Mouse (Mus musculus) midbrain, embryonic 14.5 days (tissue): ENCODE results near the gene H2-Ab1. TPM values are rescaled to one million over a fixed set of nuclear protein-coding genes. Genes with fewer than 3 reads are reported as not detected.

Source experiments
- ATAC-seq: fragments of 200-750 bp; cut with Nextera tagmentation; 2 replicates; pipeline ENCODE4 v1.8.0; 2017; ENCODE audit warnings: moderate number of reproducible peaks, moderate library complexity; ENCODE audit not compliant: low FRiP score, low TSS enrichment
- DNase-seq: peaks from one replicate; pipeline ENCODE4 v3.0.0-alpha.2; 2015
- H3K27ac ChIP-seq: fragments of 300-500 bp; sonication (generic); replicated peaks from 2 replicates; pipeline ENCODE4 v1.5.1; 2014; ENCODE audit warnings: mild to moderate bottlenecking, low read depth, low read length, moderate library complexity
- H3K27me3 ChIP-seq: fragments of 300-500 bp; sonication (generic); 2 replicates; pipeline ENCODE4 v1.6.1; 2014; ENCODE audit warnings: low read length, control low read depth, mixed read lengths; ENCODE audit not compliant: control insufficient read depth, insufficient read depth
- H3K36me3 ChIP-seq: fragments of 300-500 bp; sonication (generic); 2 replicates; pipeline ENCODE4 v1.6.1; 2014; ENCODE audit warnings: low read length, control low read depth; ENCODE audit not compliant: control insufficient read depth, insufficient read depth
- H3K4me1 ChIP-seq: fragments of 300-500 bp; sonication (generic); 2 replicates; pipeline ENCODE4 v1.6.1; 2014; ENCODE audit warnings: mild to moderate bottlenecking, antibody characterized with exemption, low read length, control low read depth; ENCODE audit not compliant: control insufficient read depth, insufficient read depth
- H3K4me2 ChIP-seq: fragments of 300-500 bp; sonication (generic); 2 replicates; pipeline ENCODE4 v1.6.1; 2014; ENCODE audit warnings: mild to moderate bottlenecking, low read length, moderate library complexity
- H3K4me3 ChIP-seq: fragments of 300-500 bp; sonication (generic); replicated peaks from 2 replicates; pipeline ENCODE4 v1.5.1; 2014; ENCODE audit warnings: low read depth, low read length
- H3K9ac ChIP-seq: fragments of 300-500 bp; sonication (generic); replicated peaks from 2 replicates; pipeline ENCODE4 v1.6.1; 2014; ENCODE audit warnings: mild to moderate bottlenecking, low read length, moderate library complexity
- H3K9me3 ChIP-seq: fragments of 300-500 bp; sonication (generic); 2 replicates; pipeline ENCODE4 v1.6.1; 2016; ENCODE audit warnings: low read length, control low read depth, mixed read lengths; ENCODE audit not compliant: control insufficient read depth
- WGBS: fragments of 180-500 bp; shearing (Covaris S2); extraction: QIAGEN DNeasy Blood & Tissue Kit; methylation state at CpG from one replicate; pipeline ENCODE4 v1.1.7; 2014; 5-methylcytosine and 5-hydroxymethylcytosine counted together
- polyA plus RNA-seq: library from polyadenylated mRNA; unstranded; fragments of >200 nt; fragmentation: Nextera tagmentation; extraction: Ambion mirVana; gene quantifications from 2 replicates; pipeline ENCODE4 v1.2.1, GENCODE M21; 2014

H2-Ab1 gene
- polyA plus RNA-seq, 1 experiment from 2014 or later, result 2.0 TPM

GRCm38 (mm10) chr17:34300691-34301566 is 43.4 kb downstream of the H2-Ab1 start:
- no peak for ATAC-seq
- no peak for DNase-seq
- Histone ChIP-seq H3K9me3 (no peaks in the 10 kb centered on the region), H3K27ac (no peak overlapping the region), H3K4me1 (peaks cover 5% of the 10 kb centered on the region; the same call in 1 of the 2 replicates), H3K4me2 (no peak overlapping the region), H3K36me3 (no peaks in the 10 kb centered on the region), H3K4me3 (no peak overlapping the region), H3K9ac (no peak overlapping the region), H3K27me3 (no peaks in the 10 kb centered on the region)
- WGBS, result 81% methylated on average over 23 of the region's 23 CpGs

DNA sequence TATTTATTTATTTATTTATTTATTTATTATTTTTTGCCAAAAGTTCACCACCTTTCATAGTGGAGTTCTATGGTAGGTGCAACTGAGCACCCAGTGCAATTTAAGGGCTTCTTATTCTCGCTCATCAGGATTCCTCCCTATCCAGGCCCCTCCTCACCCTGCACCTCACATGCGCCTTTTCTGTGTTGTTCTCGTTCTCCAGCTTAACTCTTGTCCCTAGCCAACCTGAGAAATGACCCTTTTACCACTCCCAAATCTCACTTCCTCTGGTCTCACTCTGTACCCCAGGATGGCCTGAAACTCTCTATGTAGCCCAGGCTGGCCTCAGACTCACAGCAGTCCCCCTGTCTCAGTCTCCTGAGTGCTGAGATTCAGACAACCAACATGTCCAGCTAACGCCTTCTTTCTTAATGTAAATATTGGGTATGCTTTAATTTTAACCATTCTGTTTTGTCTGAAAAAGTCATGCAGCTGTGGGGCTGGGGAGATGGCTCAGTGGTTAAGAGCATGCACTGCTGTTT is 44.2 kb downstream of the H2-Ab1 start:
- no peak overlapping the region for H3K27ac ChIP-seq
- H3K4me2 ChIP-seq, result no peak overlapping the region
- 86% methylated on average over 4 of the region's 4 CpGs for WGBS
- ATAC-seq (no peak), DNase-seq (no peak)
- H3K9me3 ChIP-seq, result no peaks in the 10 kb centered on the region
- no peak overlapping the region for H3K4me3 ChIP-seq
- peaks cover under 1% of the 10 kb centered on the region; the same call in 1 of the 2 replicates for H3K4me1 ChIP-seq
- no peaks in the 10 kb centered on the region for H3K36me3 ChIP-seq
- no peaks in the 10 kb centered on the region for H3K27me3 ChIP-seq
- H3K9ac ChIP-seq, result no peak overlapping the region

GRCm38 (mm10) chr17:34303789-34304188 is 46.3 kb downstream of the H2-Ab1 start:
- ATAC-seq (no peak), DNase-seq (no peak)
- no peaks in the 10 kb centered on the region for H3K4me1 ChIP-seq
- H3K4me2 ChIP-seq, result no peak overlapping the region
- H3K4me3 ChIP-seq, result no peak overlapping the region
- H3K9me3 ChIP-seq, result no peaks in the 10 kb centered on the region
- 94% methylated on average over 2 of the region's 2 CpGs for WGBS
- no peak overlapping the region for H3K9ac ChIP-seq
- H3K27me3 ChIP-seq, result 0 out of 2 replicates have a peak, but pooled peaks cover 4% of the 10 kb centered on the region
- H3K27ac ChIP-seq, result no peak overlapping the region
- H3K36me3 ChIP-seq, result no peaks in the 10 kb centered on the region

DNA sequence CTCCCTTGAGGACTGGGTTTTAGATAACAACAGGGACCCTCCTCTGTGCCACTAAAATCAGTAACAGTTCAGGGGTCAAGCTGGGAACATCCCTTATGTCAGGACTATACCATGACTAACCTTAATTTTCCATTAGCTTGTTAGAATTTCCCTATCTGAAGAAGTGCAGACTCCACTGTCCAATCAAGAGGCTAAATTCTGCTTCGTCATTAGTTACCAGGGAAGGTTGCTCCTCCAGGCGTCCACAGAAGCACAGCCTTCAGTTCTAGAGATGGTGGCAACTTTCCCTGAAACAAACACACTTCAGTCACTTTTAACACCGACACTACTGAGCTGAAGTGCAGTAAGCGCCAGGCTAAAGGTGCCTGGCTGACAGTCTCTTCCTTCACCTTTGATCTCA is 47.3 kb downstream of the H2-Ab1 start:
- Histone ChIP-seq H3K4me2 (no peak overlapping the region), H3K36me3 (no peaks in the 10 kb centered on the region), H3K27ac (no peak overlapping the region), H3K4me3 (no peak overlapping the region), H3K9ac (no peak overlapping the region), H3K9me3 (no peaks in the 10 kb centered on the region), H3K4me1 (no peaks in the 10 kb centered on the region), H3K27me3 (0 out of 2 replicates have a peak, but pooled peaks cover 4% of the 10 kb centered on the region)
- DNase-seq (peak; percentile 82), ATAC-seq (no peak)
- 37% methylated on average over 4 of the region's 4 CpGs for WGBS

GRCm38 (mm10) chr17:34305380-34306030 is 48.0 kb downstream of the H2-Ab1 start, which contains the start of gene H2-Eb1:
Gene H2-Eb1, plus strand, starts transcription at chr17:34305867.
- H3K27ac ChIP-seq, result no peak within 1 kb of the TSS
- no peak within 1 kb of the TSS for H3K4me2 ChIP-seq
- no peaks in the 10 kb centered on the region for H3K36me3 ChIP-seq
- DNase-seq (peak; percentile 93), ATAC-seq (peak; percentile 69; the same call in 1 of the 2 replicates)
- H3K4me3 ChIP-seq, result no peak within 1 kb of the TSS
- H3K4me1 ChIP-seq, result no peaks in the 10 kb centered on the region
- 0 out of 2 replicates have a peak, but pooled peaks cover 4% of the 10 kb centered on the region for H3K27me3 ChIP-seq
- no peaks in the 10 kb centered on the region for H3K9me3 ChIP-seq
- H3K9ac ChIP-seq, result no peak within 1 kb of the TSS

GRCm38 (mm10) chr17:34306407-34306806 is 48.9 kb downstream of the H2-Ab1 start:
- H3K9me3 ChIP-seq, result no peaks in the 10 kb centered on the region
- H3K4me3 ChIP-seq, result no peak overlapping the region
- H3K4me1 ChIP-seq, result no peaks in the 10 kb centered on the region
- DNase-seq, result no peak
- no peaks in the 10 kb centered on the region for H3K36me3 ChIP-seq
- H3K27me3 ChIP-seq, result 0 out of 2 replicates have a peak, but pooled peaks cover 4% of the 10 kb centered on the region
- H3K4me2 ChIP-seq, result no peak overlapping the region
- WGBS, result 83% methylated on average over 2 of the region's 2 CpGs
- no peak for ATAC-seq
- no peak overlapping the region for H3K27ac ChIP-seq
- H3K9ac ChIP-seq, result no peak overlapping the region

DNA sequence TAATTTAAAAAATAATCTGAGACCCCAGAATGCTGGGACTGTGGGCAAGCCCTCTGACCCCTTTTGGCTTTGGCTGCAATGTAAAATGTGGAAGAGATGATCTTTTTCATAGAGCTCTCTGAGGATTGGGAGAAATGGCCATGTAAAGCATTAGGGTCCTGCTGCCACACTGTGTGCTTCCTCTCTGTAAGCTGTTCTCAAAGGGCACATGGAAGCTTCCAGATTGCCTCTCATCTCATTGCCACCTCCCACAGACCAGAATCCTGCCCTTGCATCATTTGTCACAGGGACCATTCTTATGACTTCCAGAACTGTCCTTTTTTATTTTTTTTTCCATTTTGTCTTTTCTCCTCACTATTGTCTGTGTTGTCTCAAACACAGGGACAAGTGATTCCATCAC is 49.7 kb downstream of the H2-Ab1 start:
- no peak overlapping the region for H3K4me2 ChIP-seq
- 0 out of 2 replicates have a peak, but pooled peaks cover 4% of the 10 kb centered on the region for H3K27me3 ChIP-seq
- H3K4me3 ChIP-seq, result no peak overlapping the region
- no peak for ATAC-seq
- no peak overlapping the region for H3K9ac ChIP-seq
- no peaks in the 10 kb centered on the region for H3K36me3 ChIP-seq
- H3K27ac ChIP-seq, result no peak overlapping the region
- H3K4me1 ChIP-seq, result no peaks in the 10 kb centered on the region
- H3K9me3 ChIP-seq, result no peaks in the 10 kb centered on the region
- DNase-seq, result no peak

DNA sequence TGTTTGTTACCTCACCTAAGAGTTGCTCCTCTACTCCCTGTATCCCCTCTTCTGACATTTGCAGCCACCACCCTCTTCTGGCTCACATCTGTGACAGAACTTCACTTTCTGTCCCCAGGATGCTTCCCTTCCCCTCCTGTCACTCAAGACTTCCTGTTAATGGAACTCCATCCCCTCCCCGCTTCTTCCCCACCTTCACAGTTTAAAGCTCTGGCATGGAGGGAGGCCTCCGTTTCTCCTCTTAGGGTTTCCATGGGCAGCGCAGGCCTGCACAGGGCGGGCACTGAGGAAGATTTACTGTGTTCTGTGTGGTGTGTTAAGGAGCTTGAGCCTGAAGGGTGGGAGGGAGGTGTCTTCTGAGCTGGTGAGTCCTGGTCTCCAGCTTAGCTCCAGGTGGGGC is 50.7 kb downstream of the H2-Ab1 start:
- DNase-seq (no peak), ATAC-seq (no peak)
- H3K36me3 ChIP-seq, result no peaks in the 10 kb centered on the region
- 0 out of 2 replicates have a peak, but pooled peaks cover 4% of the 10 kb centered on the region for H3K27me3 ChIP-seq
- WGBS, result 91% methylated on average over 4 of the region's 4 CpGs
- no peak overlapping the region for H3K9ac ChIP-seq
- no peak overlapping the region for H3K4me2 ChIP-seq
- no peaks in the 10 kb centered on the region for H3K4me1 ChIP-seq
- no peaks in the 10 kb centered on the region for H3K9me3 ChIP-seq
- H3K4me3 ChIP-seq, result no peak overlapping the region
- H3K27ac ChIP-seq, result no peak overlapping the region
